Mouse (Mus musculus): ENCODE data around the gene Ceacam14. TPM values are rescaled to one million over a fixed set of nuclear protein-coding genes. Genes with fewer than 3 reads are reported as not detected.

The Ceacam14 gene
- not detected in 3 replicates for total RNA-seq (2017)

DNA sequence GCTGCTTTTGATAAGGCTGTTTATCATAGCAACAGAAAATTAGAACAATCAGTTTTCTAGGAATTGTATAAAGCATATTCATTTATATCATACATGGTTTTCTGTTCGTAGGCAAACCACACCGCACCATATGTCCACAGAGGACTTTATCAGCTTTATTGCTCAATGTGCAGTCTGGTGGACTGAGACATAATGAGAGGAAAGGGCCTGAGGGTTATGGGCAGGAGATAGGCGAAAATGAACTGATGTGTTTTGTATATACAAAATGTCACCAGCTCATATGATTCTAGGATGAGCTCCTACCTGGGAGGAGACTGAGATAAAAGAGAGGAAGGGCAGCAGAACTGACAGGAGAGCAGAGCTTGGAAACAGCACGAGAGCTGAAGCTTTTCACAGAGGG, at the start of gene Ceacam14:
TSS of gene Ceacam14 (plus strand) at position 301 of the 400 bp plus-strand sequence.
- no peak for ATAC-seq (replicated peaks; ENCODE audit: insufficient number of reproducible peaks, low FRiP score, low TSS enrichment, poor library complexity, severe bottlenecking)

Other genes starting within 250 kb of the Ceacam14 start
- not detected in 3 replicates for gene Ceacam5, start 99.4 kb upstream of the Ceacam14 start, total RNA-seq (2017)
- not detected in 3 replicates for gene Gm5155, start 59.1 kb downstream of the Ceacam14 start, total RNA-seq (2017)
- not detected in 3 replicates for gene Ceacam11, start 159.5 kb downstream of the Ceacam14 start, total RNA-seq (2017)
- gene Ceacam13, start 197.3 kb downstream of the Ceacam14 start, total RNA-seq (2017): not detected in 3 replicates

All from monocyte, adult 5-6 weeks (primary cell).